Mouse (Mus musculus) gastrocnemius, postnatal 10 days (tissue): Measurements from ENCODE around the gene Zfr. TPM values are rescaled to one million over a fixed set of nuclear protein-coding genes. Genes with fewer than 3 reads are reported as not detected.

Experiments used
- microRNA-seq, 2 experiments: library from miRNA; unstranded; fragments of <30 nt; microRNA quantifications; one replicate each; pipeline ENCODE4 v1.2.0; 2021
- total RNA-seq, 2 experiments: library from RNA; stranded (reverse); gene quantifications; 2 replicates each; pipeline ENCODE4 v1.2.3; 2021

Gene Zfr
- total RNA-seq, 2 experiments from 2014 or later: 72.3 to 89.0 TPM

Small RNAs within 50 kb of the gene (microRNA-seq; reads per million reads assigned to microRNA genes)
- gene Mir1898: 0 reads per million in 2 experiments

Other genes starting within 250 kb of the Zfr start
- 10 to 100 TPM; 10.6 to 11.2 TPM for gene Npr3, start 210.5 kb upstream of the Zfr start, total RNA-seq
- 100 to 1,000 TPM; 152 to 153 TPM for gene Sub1, start 120.8 kb upstream of the Zfr start, total RNA-seq
- gene Mtmr12, start 87.2 kb downstream of the Zfr start, total RNA-seq: 10 to 100 TPM in 1 of 2 experiments, 1 to 10 TPM in 1; 9.0 to 10.9 TPM
- gene Golph3, start 203.6 kb downstream of the Zfr start, total RNA-seq: 10 to 100 TPM; 61.3 to 66.0 TPM
- not detected for gene 1810049J17Rik, start 204.1 kb downstream of the Zfr start, total RNA-seq